Comparison of ENCODE assay signal across 8 mouse cellular contexts in genomic region chr6:34598121-34599065, GRCm38 (mm10). TPM values are rescaled to one million over a fixed set of nuclear protein-coding genes. Genes with fewer than 3 reads are reported as not detected.
DNase-seq lines count a peak whose midpoint lies in the region; ATAC-seq and TF ChIP-seq lines count a peak whose summit lies in the region.

Gene Cald1, plus strand, starts transcription at chr6:34598500.

- peaks cover 6% of the 10 kb centered on the region for H3K4me1 ChIP-seq in hindbrain, embryonic 16.5 days (ENCODE audit: control insufficient read depth, insufficient read depth, low read depth, low read length)
- peaks cover 12% of the 10 kb centered on the region for H3K4me1 ChIP-seq in midbrain, embryonic 13.5 days (replicated peaks)

- no peaks in the 10 kb centered on the region for H3K27me3 ChIP-seq in C2C12 (ENCODE audit: control insufficient read depth, insufficient read depth, insufficient read length)
- no peaks in the 10 kb centered on the region for H3K27me3 ChIP-seq in hindbrain, embryonic 16.5 days (replicated peaks; ENCODE audit: control insufficient read depth, insufficient read depth, low read length)
- no peaks in the 10 kb centered on the region for H3K27me3 ChIP-seq in midbrain, embryonic 13.5 days

- H3K4me2 ChIP-seq in hindbrain, embryonic 16.5 days (ENCODE audit: low read length): peak within 1 kb of the TSS; percentile 47
- H3K4me2 ChIP-seq in midbrain, embryonic 13.5 days (replicated peaks): peak within 1 kb of the TSS; percentile 41

- 5% methylated on average over 16 of the region's 16 CpGs for WGBS in hindbrain, embryonic 16.5 days
- whole genome bisulfite sequencing in midbrain, embryonic 13.5 days: 4% methylated on average over 16 of the region's 16 CpGs

- H3K9ac ChIP-seq in hindbrain, embryonic 16.5 days (ENCODE audit: low read depth, low read length): peak within 1 kb of the TSS; percentile 3; the same call in 1 of the 2 replicates
- H3K9ac ChIP-seq in midbrain, embryonic 13.5 days (replicated peaks): peak within 1 kb of the TSS; percentile 48; the same call in 1 of the 2 replicates

- no peak for TF ChIP-seq CTCF in C2C12 (IDR thresholded peaks at IDR 0.05; ENCODE audit: control insufficient read depth, insufficient read depth, insufficient read length)

- H3K36me3 ChIP-seq in C2C12 (ENCODE audit: control insufficient read depth, insufficient read depth): no peaks in the 10 kb centered on the region
- H3K36me3 ChIP-seq in hindbrain, embryonic 16.5 days (ENCODE audit: control insufficient read depth, insufficient read depth, low read length): no peaks in the 10 kb centered on the region
- no peaks in the 10 kb centered on the region for H3K36me3 ChIP-seq in midbrain, embryonic 13.5 days

- peak within 1 kb of the TSS; percentile 51 for H3K4me3 ChIP-seq in C2C12 (ENCODE audit: insufficient read depth, poor library complexity, severe bottlenecking)
- H3K4me3 ChIP-seq in hindbrain, embryonic 16.5 days (ENCODE audit: low read length): peak within 1 kb of the TSS; percentile 24
- H3K4me3 ChIP-seq in midbrain, embryonic 13.5 days (replicated peaks): peak within 1 kb of the TSS; percentile 5

- H3K79me2 ChIP-seq in C2C12 (ENCODE audit: control insufficient read depth, insufficient read depth): peaks cover 52% of the 10 kb centered on the region

- H3K79me3 ChIP-seq in C2C12 (ENCODE audit: low read depth): peaks cover 43% of the 10 kb centered on the region

- intact Hi-C loops in left cerebral cortex, postnatal 4 days (cut with DNase I): no loop called here

- ATAC-seq in hindbrain, embryonic 16.5 days: peak; percentile 81
- ATAC-seq in midbrain, embryonic 13.5 days: peak; percentile 74; the same call in 1 of the 2 replicates

- H3K9me3 ChIP-seq in hindbrain, embryonic 16.5 days (ENCODE audit: control insufficient read depth, low read length): no peaks in the 10 kb centered on the region
- no peaks in the 10 kb centered on the region for H3K9me3 ChIP-seq in midbrain, embryonic 13.5 days

- H3ac ChIP-seq in C2C12 (ENCODE audit: control insufficient read depth, insufficient read length, low read depth): peak within 1 kb of the TSS; percentile 89

- peak; percentile 19 for DNase-seq in adrenal gland, postnatal 14 days
- DNase-seq in gastrocnemius, adult 8-10 months (ENCODE audit: low spot score in 2 of 2): no peak
- DNase-seq in left cerebral cortex, postnatal 4 days: no peak
- DNase-seq in cerebellum, adult 9-11 months: no peak
- DNase-seq in cerebellum, adult 11 months: no peak

- no peak within 1 kb of the TSS for H3K27ac ChIP-seq in hindbrain, embryonic 16.5 days (ENCODE audit: low read depth, low read length)
- H3K27ac ChIP-seq in midbrain, embryonic 13.5 days: no peak within 1 kb of the TSS; the same call in 1 of the 2 replicates

TF ChIP-seq in C2C12, 6 proteins besides CTCF, POLR2A, EP300 and RAD21:
- TF ChIP-seq MYOD1 (IDR thresholded peaks at IDR 0.05; ENCODE audit: control insufficient read depth, insufficient read length, low read depth): no peak
- no peak for TF ChIP-seq FOSL1 (IDR thresholded peaks at IDR 0.05; ENCODE audit: insufficient read depth, low read length, poor library complexity, severe bottlenecking)
- no peak for TF ChIP-seq MYOG (IDR thresholded peaks at IDR 0.05; ENCODE audit: control insufficient read depth, extremely low read depth, insufficient read length)
- TF ChIP-seq MAX (IDR thresholded peaks at IDR 0.05): peak; percentile 78
- TF ChIP-seq USF1 (IDR thresholded peaks at IDR 0.05; ENCODE audit: low read depth): no peak
- TF ChIP-seq CEBPB (IDR thresholded peaks at IDR 0.05; ENCODE audit: low read depth): no peak
TF ChIP-seq in C2C12: peak in this region for 1.

RNA-seq across cellular contexts. Expression of gene Cald1, which starts in this region (rescaled TPM):
- polyA plus RNA-seq in C2C12 (2012; fragmentation: generic; extraction: Trizol): 180 TPM
- 99.5 and 102 TPM in 2 replicates for total RNA-seq in adrenal gland, postnatal 14 days (2021)
- total RNA-seq in gastrocnemius, adult 8-10 months (2022): 10 to 100 TPM; 11.5 to 27.6 (median 19.1) TPM
- 66.1 and 69.8 TPM in 2 replicates for polyA plus RNA-seq in hindbrain, embryonic 16.5 days (2015; fragmentation: Nextera tagmentation; extraction: Ambion mirVana)
- 10 to 100 TPM; 27.4 to 30.2 TPM for total RNA-seq in left cerebral cortex, postnatal 4 days (2021)
- polyA plus RNA-seq in midbrain, embryonic 13.5 days (2015; fragmentation: Nextera tagmentation; extraction: Ambion mirVana): 78.9 and 83.7 TPM in 2 replicates
